Mouse (Mus musculus) liver, embryonic 14.5 days (tissue): ENCODE data around the gene Nsd2. TPM values are rescaled to one million over a fixed set of nuclear protein-coding genes. Genes with fewer than 3 reads are reported as not detected.

Experiments
- ATAC-seq: fragments of 200-750 bp; cut with Nextera tagmentation; 2 replicates; pipeline ENCODE4 v1.8.0; 2017; ENCODE audit warnings: moderate number of reproducible peaks, mild to moderate bottlenecking, moderate library complexity; ENCODE audit not compliant: insufficient read depth
- DNase-seq, 3 experiments: peaks; one replicate each; pipeline ENCODE4 v3.0.0-alpha.2; 2012 to 2013; ENCODE audit warnings: low read depth in 3 of 3, low spot score in 3 of 3
- H3K27ac ChIP-seq: fragments of 300-500 bp; sonication (generic); 2 replicates; pipeline ENCODE4 v1.5.1; 2014; ENCODE audit warnings: moderate library complexity, mild to moderate bottlenecking, control low read depth, inconsistent platforms
- H3K27me3 ChIP-seq: fragments of 300-500 bp; sonication (generic); 2 replicates; pipeline ENCODE4 v1.6.1; 2014; ENCODE audit warnings: mild to moderate bottlenecking, low read length, moderate library complexity; ENCODE audit not compliant: control insufficient read depth, insufficient read depth
- H3K36me3 ChIP-seq: fragments of 300-500 bp; sonication (generic); replicated peaks from 2 replicates; pipeline ENCODE4 v1.6.1; 2014; ENCODE audit warnings: low read depth; ENCODE audit not compliant: control insufficient read depth, insufficient read depth
- H3K4me1 ChIP-seq, 2 experiments: fragments of 200-500 bp in 1 of 2; fragments of 300-500 bp in 1 of 2; sonication (generic) in 1 of 2; replicated peaks; 2 replicates each; pipeline ENCODE4 v1.6.1; 2012 to 2014; ENCODE audit warnings: antibody characterized with exemption in 1 of 2, inconsistent platforms in 1 of 2, low read length in 1 of 2; ENCODE audit not compliant: control insufficient read depth in 2 of 2, insufficient read depth in 2 of 2
- H3K4me2 ChIP-seq: fragments of 300-500 bp; sonication (generic); 2 replicates; pipeline ENCODE4 v1.6.1; 2014; ENCODE audit warnings: low read depth, mild to moderate bottlenecking, control low read depth, moderate library complexity
- H3K4me3 ChIP-seq, 2 experiments: fragments of 200-500 bp in 1 of 2; fragments of 300-500 bp in 1 of 2; sonication (generic) in 1 of 2; 2 replicates each; pipeline ENCODE4 v1.5.1; 2012 to 2014; ENCODE audit warnings: low read depth in 2 of 2, low read length in 2 of 2, mild to moderate bottlenecking in 2 of 2, control low read depth in 1 of 2, inconsistent platforms in 1 of 2, moderate library complexity in 1 of 2; ENCODE audit not compliant: insufficient read depth in 1 of 2
- H3K9ac ChIP-seq: fragments of 300-500 bp; sonication (generic); replicated peaks from 2 replicates; pipeline ENCODE4 v1.6.1; 2014; ENCODE audit warnings: mild to moderate bottlenecking, control low read depth, moderate library complexity
- H3K9me3 ChIP-seq: fragments of 300-500 bp; sonication (generic); 2 replicates; pipeline ENCODE4 v1.6.1; 2016; ENCODE audit warnings: low read length, mixed read lengths; ENCODE audit not compliant: control insufficient read depth
- CTCF ChIP-seq: IDR thresholded peaks from 2 replicates; pipeline ENCODE4 v1.5.1; 2016; ENCODE audit warnings: antibody characterized with exemption, low read depth, control low read depth
- EP300 ChIP-seq: IDR thresholded peaks from 2 replicates; pipeline ENCODE4 v1.6.1; 2016; ENCODE audit warnings: antibody characterized with exemption, low read depth
- WGBS: fragments of 180-500 bp; shearing (Covaris S2); extraction: QIAGEN DNeasy Blood & Tissue Kit; methylation state at CpG from one replicate; pipeline ENCODE4 v1.1.7; 2014; ENCODE audit not compliant: insufficient replicate concordance; 5-methylcytosine and 5-hydroxymethylcytosine counted together
- polyA plus RNA-seq, 2 experiments: library from polyadenylated mRNA; depleted of rRNA in 1 of 2; stranded (reverse) in 1 of 2; unstranded in 1 of 2; fragments of >200 nt; fragmentation: Nextera tagmentation in 1 of 2; extraction: Ambion mirVana in 1 of 2; gene quantifications; 2 replicates each; pipeline versions ENCODE4 v1.2.1 to v1.2.3; 2012 to 2014

Nsd2 gene
- polyA plus RNA-seq, 2 experiments, result 26.7 to 27.8 TPM

- DNase-seq, result no peak
- H3K9me3 ChIP-seq, result no peaks in the 10 kb centered on the region
- H3K36me3 ChIP-seq, result no peaks in the 10 kb centered on the region; the same call in 1 of the 2 replicates
- no peaks in the 10 kb centered on the region for H3K27me3 ChIP-seq
- no peak overlapping the region for H3K4me3 ChIP-seq
- 58% methylated on average over 5 of the region's 5 CpGs for WGBS
- no peak overlapping the region for H3K27ac ChIP-seq
- H3K4me2 ChIP-seq, result no peak overlapping the region
- TF ChIP-seq CTCF (no peak), EP300 (no peak)
- peaks cover 24 to 26% of the 10 kb centered on the region in 2 experiments for H3K4me1 ChIP-seq
- no peak for ATAC-seq
- no peak overlapping the region for H3K9ac ChIP-seq
Observed at GRCm38 (mm10) chr5:33818104-33818503, 2.4 kb upstream of the Nsd2 start.

GRCm38 (mm10) chr5:33819141-33819875, 1.2 kb upstream of the Nsd2 start:
- Histone ChIP-seq H3K9me3 (no peaks in the 10 kb centered on the region), H3K4me2 (peak overlapping the region; percentile 99), H3K4me1 (peaks cover 24 to 28% of the 10 kb centered on the region in 2 experiments), H3K27me3 (no peaks in the 10 kb centered on the region), H3K9ac (peak overlapping the region; percentile 99), H3K36me3 (no peaks in the 10 kb centered on the region; the same call in 1 of the 2 replicates), H3K4me3 (peak overlapping the region; percentile 69 to 96), H3K27ac (peak overlapping the region; percentile 59; the same call in 1 of the 2 replicates)
- no peak for ATAC-seq
- TF ChIP-seq EP300 (no peak), CTCF (no peak)
- 27% methylated on average over 9 of the region's 9 CpGs for WGBS
- DNase-seq, result no peak

DNA sequence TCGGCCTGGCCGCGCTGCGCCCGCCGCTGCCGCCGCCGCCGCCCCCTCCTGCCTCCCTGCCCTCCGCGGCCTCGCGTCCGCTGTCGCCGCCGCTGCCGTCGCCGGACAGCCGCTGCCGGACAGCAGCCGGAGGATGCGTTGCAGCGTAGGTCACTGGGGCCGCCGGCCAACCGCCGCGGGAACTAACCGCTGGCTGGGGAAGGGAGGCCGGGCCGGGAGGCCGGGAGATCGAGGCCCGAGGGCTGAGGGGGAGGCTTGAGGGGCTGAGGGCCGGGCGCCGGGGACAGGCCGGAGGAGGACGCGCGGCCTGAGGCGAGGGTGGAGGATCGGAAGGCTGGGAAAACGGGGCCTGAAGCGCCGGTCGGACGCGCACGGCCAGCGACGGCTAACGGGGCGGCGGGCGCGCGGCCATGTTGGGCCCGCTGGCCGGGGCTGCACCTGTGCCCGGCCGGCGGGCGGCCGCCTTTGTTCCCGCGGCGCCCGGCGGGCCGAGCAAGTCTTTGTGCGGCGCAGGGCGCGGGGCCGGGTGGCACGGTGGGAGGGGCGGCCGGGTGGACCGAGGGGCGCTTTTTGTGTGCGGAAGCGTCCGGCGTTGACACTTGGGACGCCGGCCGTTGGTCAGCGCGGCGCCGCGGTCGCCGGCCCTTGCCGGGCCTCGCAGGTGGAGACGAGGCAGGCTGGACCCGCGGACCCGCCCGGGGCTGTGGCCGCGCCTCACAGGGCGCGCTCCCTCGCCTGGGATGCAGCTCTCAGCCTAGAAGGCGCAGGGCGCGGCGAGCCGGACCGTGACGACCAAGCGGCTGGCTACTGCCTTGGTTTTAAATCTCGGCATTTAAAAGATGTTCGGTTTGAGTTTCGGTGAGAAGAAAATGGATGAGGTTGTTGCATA, 452 bp downstream of the Nsd2 start:
- peak in 2 of 3 experiments; percentile 44 for DNase-seq
- ATAC-seq, result peak; percentile 55
- Histone ChIP-seq H3K4me2 (peak overlapping the region; percentile 99), H3K4me1 (peaks cover 22 to 30% of the 10 kb centered on the region in 2 experiments), H3K27me3 (no peaks in the 10 kb centered on the region), H3K36me3 (peaks cover 3% of the 10 kb centered on the region; the same call in 1 of the 2 replicates), H3K9me3 (no peaks in the 10 kb centered on the region), H3K9ac (peak overlapping the region; percentile 99), H3K4me3 (peak overlapping the region; percentile 96 to 99), H3K27ac (peak overlapping the region; percentile 38)
- WGBS, result under 1% methylated on average over 119 of the region's 121 CpGs
- no peak for TF ChIP-seq EP300
- TF ChIP-seq CTCF, result no peak

GRCm38 (mm10) chr5:33821901-33822427, 1.4 kb downstream of the Nsd2 start:
- no peak for TF ChIP-seq EP300
- 37% methylated on average over 2 of the region's 2 CpGs for WGBS
- Histone ChIP-seq H3K4me3 (peak overlapping the region; percentile 96 to 99), H3K27ac (no peak overlapping the region), H3K9me3 (no peaks in the 10 kb centered on the region), H3K36me3 (peaks cover 4% of the 10 kb centered on the region; the same call in 1 of the 2 replicates), H3K27me3 (no peaks in the 10 kb centered on the region), H3K4me2 (peak overlapping the region; percentile 99), H3K4me1 (peaks cover 13 to 20% of the 10 kb centered on the region in 2 experiments), H3K9ac (peak overlapping the region; percentile 62)
- DNase-seq (no peak), ATAC-seq (no peak)

- Histone ChIP-seq H3K36me3 (peaks cover 8% of the 10 kb centered on the region; the same call in 1 of the 2 replicates), H3K9ac (peak overlapping the region; percentile 62), H3K4me2 (peak overlapping the region; percentile 99), H3K9me3 (no peaks in the 10 kb centered on the region), H3K27me3 (no peaks in the 10 kb centered on the region), H3K4me1 (peaks cover 11 to 16% of the 10 kb centered on the region in 2 experiments), H3K27ac (no peak overlapping the region), H3K4me3 (peak overlapping the region in 1 of 2 experiments; percentile 96; a peak in 2 of 4 replicates)
- DNase-seq (no peak), ATAC-seq (no peak)
- WGBS, result 40% methylated on average over 3 of the region's 3 CpGs
- TF ChIP-seq CTCF (no peak), EP300 (no peak)
Observed at GRCm38 (mm10) chr5:33822456-33822855, 1.9 kb downstream of the Nsd2 start.
